Mouse (Mus musculus) megakaryocyte, adult 5-6 weeks (primary cell): ENCODE results near the gene C1rl. TPM values are rescaled to one million over a fixed set of nuclear protein-coding genes. Genes with fewer than 3 reads are reported as not detected.

Experiments used
- total RNA-seq, 2 experiments: library from RNA; stranded (forward) in 1 of 2; stranded (reverse) in 1 of 2; fragments of 153-499, 151-499 nt in 1 of 2; fragments of 221-1000, 200-1000 nt in 1 of 2; gene quantifications; 2 replicates each; pipeline versions ENCODE4 v1.2.3 to v1.2.4; 2015 to 2017

Gene C1rl
- total RNA-seq, 2 experiments from 2014 or later = 9.2 to 15.9 TPM

Other genes starting within 250 kb of the C1rl start
- 2.2 TPM in 2 replicates for gene Cd163, start 188.5 kb upstream of the C1rl start, total RNA-seq (2015)
- 3.7 and 4.0 TPM in 2 replicates for gene Cd163, start 188.5 kb upstream of the C1rl start, total RNA-seq (2017)
- gene Pex5, start 78.0 kb upstream of the C1rl start, total RNA-seq (2015) = 16.1 and 16.8 TPM in 2 replicates
- 17.7 and 18.4 TPM in 2 replicates for gene Pex5, start 78.0 kb upstream of the C1rl start, total RNA-seq (2017)
- 0.11 and 1.2 TPM in 2 replicates for gene Clstn3, start 28.3 kb upstream of the C1rl start, total RNA-seq (2015)
- gene Clstn3, start 28.3 kb upstream of the C1rl start, total RNA-seq (2017) = 0.51 and 0.73 TPM in 2 replicates
- 4.7 and 4.8 TPM in 2 replicates for gene C1ra, start 19.3 kb downstream of the C1rl start, total RNA-seq (2015)
- gene C1ra, start 19.3 kb downstream of the C1rl start, total RNA-seq (2017) = 3.4 and 3.8 TPM in 2 replicates
- 0.14 TPM in 1 of 2 replicates, not detected in the other for gene C1s1, start 49.2 kb downstream of the C1rl start, total RNA-seq (2015)
- gene C1s1, start 49.2 kb downstream of the C1rl start, total RNA-seq (2017) = 0.28 and 1.0 TPM in 2 replicates
- not detected in 2 replicates for gene C1rb, start 77.2 kb downstream of the C1rl start, total RNA-seq (2015)
- gene C1rb, start 77.2 kb downstream of the C1rl start, total RNA-seq (2017) = not detected in 2 replicates
- not detected in 2 replicates for gene C1s2, start 143.0 kb downstream of the C1rl start, total RNA-seq (2015)
- 0.16 TPM in 1 of 2 replicates, not detected in the other for gene C1s2, start 143.0 kb downstream of the C1rl start, total RNA-seq (2017)
- 32.8 and 48.3 TPM in 2 replicates for gene Lpcat3, start 169.9 kb downstream of the C1rl start, total RNA-seq (2015)
- gene Lpcat3, start 169.9 kb downstream of the C1rl start, total RNA-seq (2017) = 22.4 and 24.8 TPM in 2 replicates
- 144 and 179 TPM in 2 replicates for gene Emg1, start 219.1 kb downstream of the C1rl start, total RNA-seq (2015)
- 170 and 206 TPM in 2 replicates for gene Emg1, start 219.1 kb downstream of the C1rl start, total RNA-seq (2017)
- 99.5 and 115 TPM in 2 replicates for gene Phb2, start 219.2 kb downstream of the C1rl start, total RNA-seq (2015)
- gene Phb2, start 219.2 kb downstream of the C1rl start, total RNA-seq (2017) = 152 and 160 TPM in 2 replicates
- 308 and 336 TPM in 2 replicates for gene Ptpn6, start 245.6 kb downstream of the C1rl start, total RNA-seq (2015)
- gene Ptpn6, start 245.6 kb downstream of the C1rl start, total RNA-seq (2017) = 1,009 and 1,024 TPM in 2 replicates
- 177 and 203 TPM in 2 replicates for gene Grcc10, start 248.3 kb downstream of the C1rl start, total RNA-seq (2015)
- 121 and 136 TPM in 2 replicates for gene Grcc10, start 248.3 kb downstream of the C1rl start, total RNA-seq (2017)